Mouse (Mus musculus): Measurements from ENCODE around the gene Mms19. TPM values are rescaled to one million over a fixed set of nuclear protein-coding genes. Genes with fewer than 3 reads are reported as not detected.
A peak's percentile ranks its signal among the peaks of the same experiment; 100 is the strongest.

The Mms19 gene
- polyA plus RNA-seq (2012; ENCODE audit: insufficient read depth, insufficient read length, missing spikeins), result 8.6 and 9.6 TPM in 2 replicates

DNA sequence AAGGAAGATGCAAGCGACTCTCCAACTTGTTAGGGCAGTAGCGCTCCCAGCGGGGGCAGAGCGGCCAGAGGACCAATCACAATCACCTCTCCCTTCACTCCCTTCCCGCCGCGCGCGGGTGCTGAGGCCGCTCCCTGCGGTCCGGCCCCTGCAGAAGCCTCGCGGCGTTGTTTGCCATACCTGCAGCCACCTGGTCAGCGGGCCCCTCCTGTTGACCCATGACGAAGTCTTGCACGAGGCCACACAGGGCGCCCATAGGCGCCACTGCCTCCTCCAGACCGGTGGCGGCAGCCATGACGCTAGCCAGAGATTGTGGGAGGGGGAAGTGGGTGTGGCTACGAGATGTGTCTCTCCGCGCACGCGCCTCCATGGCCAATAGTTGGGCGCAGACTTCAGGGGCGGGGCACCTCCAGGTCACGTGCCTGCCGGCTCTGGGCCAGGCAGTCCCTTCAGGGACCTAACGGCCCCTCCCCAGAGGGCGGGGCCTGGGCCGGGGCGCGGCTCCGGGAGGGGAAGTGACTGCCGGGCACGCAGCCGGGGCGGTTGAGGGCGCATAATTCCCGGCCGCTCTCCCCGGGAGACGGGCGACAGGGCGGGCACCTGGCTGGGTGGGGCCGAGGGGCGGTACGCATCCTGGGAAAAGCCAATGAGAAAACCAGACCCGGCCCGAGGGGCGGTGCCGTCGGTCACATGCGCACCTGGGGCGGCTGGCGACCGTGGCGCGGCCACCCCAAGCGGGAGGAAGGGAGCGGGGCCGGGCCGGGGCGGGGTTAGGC is at the start of gene Mms19:
TSS of gene Mms19 (minus strand) at position 339 of the 776 bp plus-strand sequence.
- H3K4me3 ChIP-seq (ENCODE audit: insufficient read depth, low read depth, low read length), result peak within 1 kb of the TSS; percentile 93
- no peaks in the 10 kb centered on the region for H3K4me1 ChIP-seq (ENCODE audit: control insufficient read depth, insufficient read depth, insufficient read length, low read length)
- peak within 1 kb of the TSS; percentile 73 for H3K27ac ChIP-seq (replicated peaks; ENCODE audit: low read depth, low read length)

DNA sequence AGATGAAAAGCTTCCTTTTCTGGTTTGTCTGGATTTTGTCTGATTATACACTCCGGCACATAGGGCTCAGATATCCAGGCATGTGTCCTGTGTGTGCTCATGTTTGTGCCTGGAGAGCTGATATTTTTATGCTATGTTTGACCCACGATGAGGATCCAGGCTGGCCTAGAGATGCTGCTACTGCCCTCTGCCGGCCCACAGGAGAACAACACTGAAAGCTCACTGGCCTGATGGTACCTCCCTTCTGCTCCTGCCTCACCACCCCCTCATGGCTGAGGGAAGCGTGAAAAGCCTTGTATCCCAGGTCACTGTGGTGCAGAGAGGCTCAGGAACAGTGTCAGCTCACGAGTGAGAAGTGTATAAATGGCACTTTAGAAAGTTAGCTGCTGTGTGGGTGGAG is 45.2 kb upstream of the Mms19 start:
- Histone ChIP-seq H3K4me3 (ENCODE audit: insufficient read depth, low read depth, low read length) (no peak overlapping the region), H3K4me1 (ENCODE audit: control insufficient read depth, insufficient read depth, insufficient read length, low read length) (peaks cover 5% of the 10 kb centered on the region; the same call in 1 of the 2 replicates), H3K27ac (replicated peaks; ENCODE audit: low read depth, low read length) (no peak overlapping the region)

DNA sequence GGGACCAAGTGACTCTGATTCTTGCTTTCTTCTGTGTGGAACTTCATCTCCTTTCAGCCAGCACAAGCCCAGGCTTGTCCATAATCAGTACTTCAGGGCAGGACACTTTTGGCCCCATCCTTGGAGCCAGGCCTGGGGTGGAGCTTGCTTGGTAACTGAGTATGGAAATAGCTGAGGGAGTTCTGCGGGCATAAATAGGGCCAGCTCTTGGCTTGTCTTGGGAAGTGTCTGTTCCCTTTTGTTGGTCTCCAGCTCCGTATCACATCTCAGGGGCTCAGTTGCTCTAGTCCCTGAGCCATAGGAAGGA is 41.5 kb upstream of the Mms19 start:
- Histone ChIP-seq H3K4me1 (ENCODE audit: control insufficient read depth, insufficient read depth, insufficient read length, low read length) (peaks cover 15% of the 10 kb centered on the region), H3K4me3 (ENCODE audit: insufficient read depth, low read depth, low read length) (no peak overlapping the region), H3K27ac (replicated peaks; ENCODE audit: low read depth, low read length) (0 out of 2 replicates have a peak overlapping the region, but pooled peaks have one; percentile 9)

DNA sequence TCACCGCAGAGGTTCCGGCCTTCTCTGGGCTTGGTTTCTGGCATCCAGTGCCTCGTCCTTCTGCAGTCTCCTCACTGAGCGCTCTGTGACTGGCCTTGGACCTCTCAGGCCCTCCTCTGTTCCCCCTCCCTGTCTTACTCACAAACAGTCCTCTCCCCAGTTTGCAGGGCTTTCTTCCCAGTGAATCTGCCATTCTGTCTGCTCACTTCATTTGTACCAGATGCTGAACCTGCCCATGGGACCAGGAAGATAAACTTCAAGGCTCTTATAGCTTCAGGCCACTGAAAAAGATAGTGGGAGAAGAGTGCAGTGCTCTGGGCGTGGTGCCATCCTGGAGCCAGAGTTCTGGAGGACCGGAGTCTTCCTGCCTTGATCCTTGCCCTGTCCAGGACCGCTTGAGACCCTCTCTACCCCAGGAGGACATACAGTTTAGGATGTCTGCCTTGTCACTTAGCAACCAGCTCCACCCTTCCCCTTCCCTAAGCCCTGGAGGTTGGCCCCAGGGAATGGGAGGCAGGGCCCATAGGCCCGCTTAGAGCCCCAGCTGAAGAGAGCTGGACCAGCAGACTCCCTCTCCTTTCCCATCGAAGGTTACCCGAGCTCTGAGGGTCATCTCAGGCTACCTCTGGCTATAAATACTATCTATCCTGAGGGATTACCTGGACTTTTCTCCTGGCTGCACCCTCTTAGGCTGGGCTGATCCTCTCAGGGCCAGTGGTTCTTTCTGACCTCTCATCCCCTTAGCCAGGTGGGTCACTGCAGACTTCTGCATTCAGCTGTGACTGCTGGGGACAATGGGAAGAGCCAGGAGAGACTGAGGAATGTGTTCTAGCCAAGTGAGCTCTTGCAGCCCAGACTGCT is 41.0 kb upstream of the Mms19 start:
- Histone ChIP-seq H3K4me3 (ENCODE audit: insufficient read depth, low read depth, low read length) (no peak overlapping the region), H3K27ac (replicated peaks; ENCODE audit: low read depth, low read length) (peak overlapping the region; percentile 9), H3K4me1 (ENCODE audit: control insufficient read depth, insufficient read depth, insufficient read length, low read length) (peaks cover 20% of the 10 kb centered on the region)

DNA sequence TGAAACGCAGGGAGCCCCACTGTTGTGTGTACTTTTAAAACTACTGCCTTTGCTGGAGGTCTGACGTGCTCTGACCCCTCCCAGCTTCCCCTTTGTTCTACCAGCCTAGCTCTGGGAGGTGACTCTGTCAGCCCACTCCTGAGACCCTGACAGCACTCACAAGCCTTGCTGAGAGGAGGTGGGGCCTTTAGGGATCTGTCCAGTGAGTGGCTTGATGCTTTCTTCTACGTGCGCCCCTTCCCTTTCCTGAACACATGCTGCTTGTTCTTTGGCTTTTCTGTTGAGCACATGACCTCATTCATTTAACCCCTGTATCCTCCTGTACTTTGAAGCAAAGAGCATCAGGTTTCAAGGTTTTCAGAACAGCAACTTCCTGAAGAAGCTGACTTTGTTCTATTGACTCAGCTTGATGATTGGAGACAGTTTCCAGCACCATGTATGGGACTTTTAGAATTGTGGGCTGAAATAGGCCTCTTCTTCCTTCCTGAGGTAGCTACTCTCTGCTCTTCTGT is 38.1 kb upstream of the Mms19 start:
- Histone ChIP-seq H3K4me3 (ENCODE audit: insufficient read depth, low read depth, low read length) (no peak overlapping the region), H3K27ac (replicated peaks; ENCODE audit: low read depth, low read length) (peak overlapping the region; percentile 79), H3K4me1 (ENCODE audit: control insufficient read depth, insufficient read depth, insufficient read length, low read length) (peaks cover 29% of the 10 kb centered on the region)

DNA sequence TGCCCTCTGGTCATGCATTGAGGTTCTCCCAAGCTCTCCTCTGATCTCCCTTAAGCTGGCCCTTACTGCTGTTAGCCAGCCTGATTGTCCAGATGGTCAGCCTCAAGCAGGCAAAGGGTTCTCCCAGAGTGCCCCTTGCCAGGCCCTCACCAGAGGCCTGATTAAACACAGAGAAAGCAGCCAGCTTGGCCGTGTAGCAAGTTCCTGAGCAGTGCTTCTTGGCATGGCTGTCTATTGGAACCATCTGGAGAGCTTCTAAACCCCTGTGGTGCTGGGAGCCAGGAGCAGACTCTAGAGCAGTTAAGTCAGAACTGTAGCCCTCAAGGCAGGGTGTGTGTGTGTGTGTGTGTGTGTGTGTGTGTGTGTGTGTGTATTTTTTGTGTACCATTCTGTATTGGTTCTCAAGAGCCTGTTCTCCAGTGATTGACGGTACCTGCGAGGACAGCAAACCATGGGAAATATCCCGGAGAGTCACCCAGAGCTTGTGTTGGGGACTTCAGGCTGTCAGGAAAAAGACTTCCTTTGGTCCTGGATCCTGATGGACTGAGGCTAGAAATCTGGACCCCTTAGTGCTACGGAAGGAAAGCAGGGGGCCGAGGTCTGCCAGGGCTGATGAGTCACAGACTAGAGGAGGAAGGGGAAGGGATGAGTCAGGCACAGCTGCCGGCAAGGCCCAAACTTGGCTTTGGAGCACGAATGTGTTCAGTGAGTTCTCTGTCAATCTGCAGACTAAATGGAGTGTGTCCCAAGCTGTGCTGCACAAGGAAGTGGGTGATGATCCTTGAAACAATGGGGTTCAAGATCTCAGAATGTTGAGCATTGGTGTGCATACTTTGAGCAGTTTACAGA is 36.7 kb upstream of the Mms19 start:
- Histone ChIP-seq H3K4me3 (ENCODE audit: insufficient read depth, low read depth, low read length) (no peak overlapping the region), H3K27ac (replicated peaks; ENCODE audit: low read depth, low read length) (peak overlapping the region; percentile 79)

DNA sequence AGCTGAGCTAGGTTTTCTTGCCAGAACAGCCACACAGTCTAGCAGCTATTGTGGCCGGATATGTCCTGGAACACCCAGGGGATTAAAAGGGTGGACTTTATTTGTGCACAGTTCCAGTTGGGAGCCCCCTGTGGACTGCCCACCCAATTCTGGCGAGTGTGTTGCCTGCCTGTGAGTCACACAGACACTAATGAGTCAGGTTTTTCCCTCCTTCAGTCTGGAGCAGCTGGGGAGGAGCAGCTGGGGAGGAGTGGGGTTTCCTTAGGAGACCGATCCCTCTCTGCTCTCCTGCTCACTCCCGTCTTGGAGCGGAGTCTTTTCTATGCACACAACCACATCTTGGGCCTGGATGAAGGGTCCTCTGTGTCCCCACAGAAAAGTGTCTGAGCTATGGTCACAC is 35.9 kb upstream of the Mms19 start:
- no peak overlapping the region for H3K4me3 ChIP-seq (ENCODE audit: insufficient read depth, low read depth, low read length)
- H3K27ac ChIP-seq (replicated peaks; ENCODE audit: low read depth, low read length), result peak overlapping the region; percentile 79
- peaks cover 24% of the 10 kb centered on the region for H3K4me1 ChIP-seq (ENCODE audit: control insufficient read depth, insufficient read depth, insufficient read length, low read length)

More for the DNA sequence above, 36.7 kb upstream of the Mms19 start:
- peaks cover 29% of the 10 kb centered on the region for H3K4me1 ChIP-seq (ENCODE audit: control insufficient read depth, insufficient read depth, insufficient read length, low read length)

DNA sequence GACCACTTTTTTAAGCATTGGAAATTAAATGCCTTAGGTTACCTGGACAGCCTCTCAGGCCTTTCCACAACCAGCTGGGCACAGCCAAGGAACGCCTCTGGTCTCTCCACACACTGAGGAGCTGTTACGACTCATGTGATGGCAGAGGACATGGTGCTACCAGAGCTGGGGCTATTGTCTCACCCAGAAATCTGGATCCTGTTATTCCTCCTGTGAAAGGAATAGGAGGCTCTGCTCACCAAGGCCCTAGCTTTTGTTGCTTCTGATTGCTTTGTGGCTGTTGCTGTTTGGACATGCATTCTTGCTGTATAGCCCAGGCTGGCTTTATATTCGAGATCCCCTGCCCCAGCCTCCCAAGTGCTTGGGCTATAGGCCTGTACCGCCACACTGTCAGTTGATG is 35.3 kb upstream of the Mms19 start:
- Histone ChIP-seq H3K4me3 (ENCODE audit: insufficient read depth, low read depth, low read length) (no peak overlapping the region), H3K27ac (replicated peaks; ENCODE audit: low read depth, low read length) (peak overlapping the region; percentile 27), H3K4me1 (ENCODE audit: control insufficient read depth, insufficient read depth, insufficient read length, low read length) (peaks cover 24% of the 10 kb centered on the region)

DNA sequence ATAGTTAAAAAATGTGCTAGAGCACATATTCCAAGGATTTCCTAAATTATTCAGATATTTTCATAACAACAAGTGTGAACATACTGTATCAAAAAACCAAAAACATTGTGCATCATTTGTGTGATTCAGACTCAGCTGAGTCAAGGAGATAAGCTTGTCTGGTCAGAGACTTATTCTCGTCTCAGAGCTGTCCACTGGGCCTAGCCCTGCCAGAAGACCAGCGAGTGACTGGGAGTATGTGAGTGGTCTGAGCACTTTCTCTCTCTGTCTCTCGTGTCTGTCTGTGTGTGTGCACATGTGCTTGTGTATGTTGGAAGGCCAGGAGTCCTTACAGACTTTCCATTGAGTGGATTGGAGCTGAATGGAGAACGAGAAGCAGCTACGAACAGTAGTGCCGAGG is 34.0 kb upstream of the Mms19 start:
- H3K27ac ChIP-seq (replicated peaks; ENCODE audit: low read depth, low read length), result no peak overlapping the region
- H3K4me1 ChIP-seq (ENCODE audit: control insufficient read depth, insufficient read depth, insufficient read length, low read length), result peaks cover 24% of the 10 kb centered on the region
- no peak overlapping the region for H3K4me3 ChIP-seq (ENCODE audit: insufficient read depth, low read depth, low read length)

DNA sequence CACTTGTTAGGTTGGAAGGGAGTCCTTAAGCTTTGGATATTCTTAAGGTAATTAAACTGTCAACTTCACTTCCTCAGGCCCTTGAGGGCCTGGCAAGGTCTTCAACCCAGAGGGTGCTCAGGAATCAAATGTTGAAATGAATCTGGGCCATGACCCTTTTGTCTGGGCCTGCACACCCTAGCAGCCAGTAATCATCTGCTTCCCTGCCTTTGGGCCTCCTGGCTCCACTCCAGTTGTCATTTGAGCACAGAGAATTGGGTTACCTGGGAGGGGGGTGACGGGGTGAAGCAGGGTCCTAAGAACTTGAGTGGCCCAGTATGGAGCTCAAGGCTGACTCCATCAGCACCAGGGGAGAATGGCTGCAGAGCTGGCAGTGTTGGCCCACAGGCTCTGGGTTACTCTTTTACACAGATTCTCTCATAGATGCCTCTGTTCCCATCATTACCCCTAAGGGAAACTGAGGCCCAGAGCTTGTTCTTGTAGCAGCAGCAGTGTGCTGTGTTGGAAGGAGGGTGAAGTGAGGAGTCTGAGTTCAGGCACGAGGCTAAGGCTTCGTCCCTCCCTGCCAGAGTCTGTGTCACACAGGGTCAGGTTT is 33.4 kb upstream of the Mms19 start:
- H3K4me3 ChIP-seq (ENCODE audit: insufficient read depth, low read depth, low read length), result no peak overlapping the region
- peaks cover 24% of the 10 kb centered on the region for H3K4me1 ChIP-seq (ENCODE audit: control insufficient read depth, insufficient read depth, insufficient read length, low read length)
- no peak overlapping the region for H3K27ac ChIP-seq (replicated peaks; ENCODE audit: low read depth, low read length)

DNA sequence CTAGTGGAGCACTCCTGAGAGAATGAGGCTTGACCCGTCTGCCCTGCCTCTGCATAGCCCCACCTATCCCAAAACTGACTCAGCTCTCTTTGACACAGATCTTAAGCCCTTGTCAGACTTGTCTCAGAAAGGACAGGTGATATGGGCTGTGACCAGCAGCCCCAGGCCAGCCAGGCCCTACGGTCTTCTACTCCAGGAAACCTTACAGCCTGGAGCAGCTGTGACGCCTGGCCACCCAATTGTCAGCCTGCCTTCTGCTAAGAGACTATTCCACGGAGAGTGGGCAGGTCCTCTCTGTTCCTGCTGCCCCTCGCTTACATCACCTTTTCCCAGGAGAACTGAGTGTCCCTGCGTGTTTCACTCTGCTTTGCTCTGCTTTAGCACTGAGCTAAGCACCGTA is 30.2 kb upstream of the Mms19 start:
- H3K4me1 ChIP-seq (ENCODE audit: control insufficient read depth, insufficient read depth, insufficient read length, low read length), result peaks cover 19% of the 10 kb centered on the region
- H3K27ac ChIP-seq (replicated peaks; ENCODE audit: low read depth, low read length), result no peak overlapping the region
- H3K4me3 ChIP-seq (ENCODE audit: insufficient read depth, low read depth, low read length), result no peak overlapping the region

DNA sequence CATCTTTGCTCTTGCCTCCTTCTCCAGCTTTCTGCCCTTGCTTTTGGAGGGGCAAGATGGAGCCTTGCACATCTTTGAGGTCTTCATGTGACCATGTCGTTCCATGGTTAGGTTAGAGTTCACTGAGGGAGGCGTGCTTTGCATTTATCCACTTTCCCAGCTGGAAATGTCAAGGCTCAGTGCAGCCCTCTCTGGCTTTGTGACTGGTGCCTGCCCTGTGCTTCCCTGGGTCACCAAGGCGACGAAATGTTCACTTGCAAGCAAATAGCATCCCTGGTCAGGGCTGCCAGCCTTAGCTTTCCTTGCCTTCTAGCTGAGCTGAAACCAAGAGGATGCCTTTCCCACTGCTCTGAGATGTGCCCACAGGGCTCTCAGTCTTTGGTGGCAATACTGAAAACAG is 29.5 kb upstream of the Mms19 start:
- Histone ChIP-seq H3K27ac (replicated peaks; ENCODE audit: low read depth, low read length) (no peak overlapping the region), H3K4me1 (ENCODE audit: control insufficient read depth, insufficient read depth, insufficient read length, low read length) (peaks cover 22% of the 10 kb centered on the region), H3K4me3 (ENCODE audit: insufficient read depth, low read depth, low read length) (no peak overlapping the region)

DNA sequence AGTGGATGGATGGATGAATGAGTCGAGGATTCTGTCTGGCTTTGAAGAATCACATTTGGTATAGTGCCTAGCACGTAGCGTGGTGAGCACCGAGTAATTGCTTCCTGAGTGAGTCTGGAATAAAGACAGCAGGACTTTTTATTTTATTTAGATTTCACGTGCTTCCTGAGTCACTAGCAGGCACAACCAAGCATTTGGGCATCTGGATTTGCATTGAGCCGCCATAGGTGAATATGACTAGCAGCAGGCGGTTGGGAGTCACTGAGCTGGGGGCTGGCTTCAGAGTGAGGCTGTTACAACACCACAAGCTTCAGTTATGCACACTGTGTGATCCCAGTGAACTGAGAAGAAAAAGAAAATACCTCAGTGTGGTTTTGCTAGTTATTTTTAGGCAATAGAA is 28.1 kb upstream of the Mms19 start:
- peaks cover 30% of the 10 kb centered on the region for H3K4me1 ChIP-seq (ENCODE audit: control insufficient read depth, insufficient read depth, insufficient read length, low read length)
- H3K4me3 ChIP-seq (ENCODE audit: insufficient read depth, low read depth, low read length), result no peak overlapping the region
- peak overlapping the region; percentile 25 for H3K27ac ChIP-seq (replicated peaks; ENCODE audit: low read depth, low read length)

DNA sequence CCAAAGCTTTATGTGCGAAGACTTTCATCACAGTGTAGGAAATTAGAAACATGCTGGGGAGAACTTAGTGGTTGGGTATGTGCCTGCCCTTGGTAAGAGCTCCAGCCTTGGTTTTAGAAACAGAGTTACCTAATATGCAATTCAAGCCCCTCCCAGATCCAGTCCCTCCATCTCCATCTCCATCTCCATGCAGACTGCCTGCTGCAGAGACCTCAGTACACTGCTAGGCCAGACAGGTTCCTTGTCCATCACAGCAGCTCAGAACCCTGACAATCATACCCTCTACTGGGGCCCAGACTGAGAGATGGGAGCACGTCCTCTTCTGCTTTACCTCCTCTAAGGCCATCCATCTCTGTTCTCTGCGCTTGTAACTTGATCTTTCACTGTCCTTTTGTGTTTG is 27.6 kb upstream of the Mms19 start:
- Histone ChIP-seq H3K27ac (replicated peaks; ENCODE audit: low read depth, low read length) (peak overlapping the region; percentile 25), H3K4me1 (ENCODE audit: control insufficient read depth, insufficient read depth, insufficient read length, low read length) (peaks cover 30% of the 10 kb centered on the region), H3K4me3 (ENCODE audit: insufficient read depth, low read depth, low read length) (no peak overlapping the region)
